Mouse (Mus musculus) MEL (cell line): Measurements from ENCODE around the gene Rasgef1b. TPM values are rescaled to one million over a fixed set of nuclear protein-coding genes. Genes with fewer than 3 reads are reported as not detected.

Source experiments
- DNase-seq: peaks from one replicate; pipeline ENCODE4 v3.0.0; 2011; ENCODE audit warnings: low read depth, low spot score
- H3K27ac ChIP-seq: 2 replicates; pipeline ENCODE4 v1.5.1; 2012; ENCODE audit warnings: low read depth, mild to moderate bottlenecking, control low read depth, low read length, moderate library complexity; ENCODE audit not compliant: control insufficient read depth
- H3K27me3 ChIP-seq, 2 experiments: fragments of 150-350 bp in 1 of 2; sonication (generic) in 1 of 2; 2 replicates each; pipeline ENCODE4 v1.6.1; 2012; ENCODE audit warnings: low read length in 2 of 2, mild to moderate bottlenecking in 2 of 2, improper control_type of control experiment in 1 of 2, moderate library complexity in 1 of 2; ENCODE audit not compliant: insufficient read depth in 2 of 2, control insufficient read depth in 1 of 2
- H3K36me3 ChIP-seq, 2 experiments: 2 replicates each; pipeline ENCODE4 v1.6.1; 2012 to 2014; ENCODE audit warnings: low read length in 2 of 2, improper control_type of control experiment in 1 of 2, inconsistent platforms in 1 of 2, mild to moderate bottlenecking in 1 of 2; ENCODE audit not compliant: insufficient read depth in 2 of 2, control insufficient read depth in 1 of 2
- H3K4me1 ChIP-seq, 2 experiments: fragments of 150-350 bp in 1 of 2; sonication (generic) in 1 of 2; 2 replicates each; pipeline ENCODE4 v1.6.1; 2012; ENCODE audit warnings: low read length in 2 of 2, improper control_type of control experiment in 1 of 2, mild to moderate bottlenecking in 1 of 2; ENCODE audit not compliant: insufficient read depth in 2 of 2, control insufficient read depth in 1 of 2
- H3K4me3 ChIP-seq, 2 experiments: fragments of 150-350 bp in 1 of 2; sonication (generic) in 1 of 2; 2 replicates each; pipeline ENCODE4 v1.5.1; 2012; ENCODE audit warnings: low read depth in 2 of 2, low read length in 2 of 2, mild to moderate bottlenecking in 2 of 2, moderate library complexity in 2 of 2, control low read depth in 1 of 2, improper control_type of control experiment in 1 of 2; ENCODE audit not compliant: control insufficient read depth in 1 of 2, insufficient read depth in 1 of 2
- H3K79me2 ChIP-seq: 2 replicates; pipeline ENCODE4 v1.6.1; 2012; ENCODE audit warnings: mild to moderate bottlenecking, low read length, moderate library complexity; ENCODE audit not compliant: control insufficient read depth, poor library complexity, insufficient read depth
- H3K9ac ChIP-seq: 2 replicates; pipeline ENCODE4 v1.6.1; 2012; ENCODE audit warnings: low read depth, mild to moderate bottlenecking, control low read depth, low read length, moderate library complexity; ENCODE audit not compliant: control insufficient read depth, poor library complexity, severe bottlenecking
- H3K9me3 ChIP-seq: fragments of 150-350 bp; sonication (generic); replicated peaks from 2 replicates; pipeline ENCODE4 v1.6.1; 2012; ENCODE audit warnings: mild to moderate bottlenecking, low read length, improper control_type of control experiment, moderate library complexity; ENCODE audit not compliant: insufficient read depth
- BHLHE40 ChIP-seq: IDR thresholded peaks from 2 replicates; pipeline ENCODE4 v1.6.1; 2012; ENCODE audit warnings: low read depth, mild to moderate bottlenecking, inconsistent platforms, low read length, improper control_type of control experiment, borderline replicate concordance
- CHD2 ChIP-seq: IDR thresholded peaks from 2 replicates; pipeline ENCODE4 v1.6.1; 2011; ENCODE audit warnings: low read length, improper control_type of control experiment
- CTCF ChIP-seq, 3 experiments: IDR thresholded peaks in 2 of 3; conservative IDR thresholded peaks in 1 of 3; 2 replicates each; pipeline ENCODE4 v1.5.1; 2011 to 2012; ENCODE audit warnings: low read length in 3 of 3, low read depth in 2 of 3, mild to moderate bottlenecking in 2 of 3, improper control_type of control experiment in 1 of 3, inconsistent platforms in 1 of 3, mixed read lengths in 1 of 3, moderate library complexity in 1 of 3; ENCODE audit not compliant: control insufficient read depth in 1 of 3, insufficient read depth in 1 of 3, poor library complexity in 1 of 3, severe bottlenecking in 1 of 3
- ELF1 ChIP-seq: IDR thresholded peaks from 2 replicates; pipeline ENCODE4 v1.6.1; 2014; ENCODE audit warnings: low read depth, mild to moderate bottlenecking, inconsistent platforms, low read length, improper control_type of control experiment, moderate library complexity
- EP300 ChIP-seq, 2 experiments: IDR thresholded peaks; 2 replicates each; pipeline ENCODE4 v1.6.1; 2011; ENCODE audit warnings: improper control_type of control experiment in 2 of 2, low read length in 2 of 2, low read depth in 1 of 2, mild to moderate bottlenecking in 1 of 2
- ETS1 ChIP-seq: IDR thresholded peaks from 2 replicates; pipeline ENCODE4 v1.6.1; 2012; ENCODE audit warnings: low read depth, mild to moderate bottlenecking, inconsistent platforms, low read length, improper control_type of control experiment, moderate library complexity
- GABPA ChIP-seq: IDR thresholded peaks from 2 replicates; pipeline ENCODE4 v1.6.1; 2012; ENCODE audit warnings: low read depth, mild to moderate bottlenecking, inconsistent platforms, low read length, improper control_type of control experiment, moderate library complexity
- KAT2A ChIP-seq: conservative IDR thresholded peaks from 2 replicates; pipeline ENCODE4 v1.6.1; 2012; ENCODE audit warnings: low read depth, low read length, improper control_type of control experiment, inconsistent platforms
- MAFK ChIP-seq: IDR thresholded peaks from 2 replicates; pipeline ENCODE4 v1.6.1; 2011; ENCODE audit warnings: low read depth, mild to moderate bottlenecking, low read length, improper control_type of control experiment, borderline replicate concordance
- MYC ChIP-seq: IDR thresholded peaks from 2 replicates; pipeline ENCODE4 v1.6.1; 2011; ENCODE audit warnings: low read depth, mild to moderate bottlenecking, low read length, improper control_type of control experiment, moderate library complexity
- NELFE ChIP-seq: IDR thresholded peaks from 2 replicates; pipeline ENCODE4 v1.6.1; 2011; ENCODE audit warnings: low read depth, low read length, improper control_type of control experiment
- POLR2A ChIP-seq, 2 experiments: IDR thresholded peaks; 2 replicates each; pipeline ENCODE4 v1.6.1; 2011 to 2012; ENCODE audit warnings: low read length in 2 of 2, mild to moderate bottlenecking in 2 of 2, control low read depth in 1 of 2, improper control_type of control experiment in 1 of 2, low read depth in 1 of 2, moderate library complexity in 1 of 2; ENCODE audit not compliant: control insufficient read depth in 1 of 2, insufficient read depth in 1 of 2, poor library complexity in 1 of 2
- POLR2AphosphoS5 ChIP-seq: IDR thresholded peaks from 2 replicates; pipeline ENCODE4 v1.6.1; 2012; ENCODE audit warnings: low read depth, borderline replicate concordance, mild to moderate bottlenecking, inconsistent platforms, low read length, moderate library complexity, mixed read lengths
- RAD21 ChIP-seq: IDR thresholded peaks from 2 replicates; pipeline ENCODE4 v1.6.1; 2011; ENCODE audit warnings: mild to moderate bottlenecking, low read depth, low read length, improper control_type of control experiment
- TAL1 ChIP-seq: IDR thresholded peaks from 2 replicates; pipeline ENCODE4 v1.6.1; 2012; ENCODE audit warnings: mild to moderate bottlenecking, inconsistent platforms, low read length, moderate library complexity, mixed read lengths
- TCF12 ChIP-seq: IDR thresholded peaks from 2 replicates; pipeline ENCODE4 v1.6.1; 2014; ENCODE audit warnings: low read depth, mild to moderate bottlenecking, inconsistent platforms, low read length, improper control_type of control experiment, moderate library complexity
- USF1 ChIP-seq: IDR thresholded peaks from 2 replicates; pipeline ENCODE4 v1.6.1; 2014; ENCODE audit warnings: low read depth, mild to moderate bottlenecking, inconsistent platforms, low read length, improper control_type of control experiment, moderate library complexity
- USF2 ChIP-seq, 2 experiments: IDR thresholded peaks; 2 replicates each; pipeline ENCODE4 v1.6.1; 2011 to 2012; ENCODE audit warnings: improper control_type of control experiment in 2 of 2, low read length in 2 of 2, borderline replicate concordance in 1 of 2, inconsistent platforms in 1 of 2, low read depth in 1 of 2, mild to moderate bottlenecking in 1 of 2; ENCODE audit not compliant: insufficient read depth in 1 of 2
- ZC3H11A ChIP-seq: IDR thresholded peaks from 2 replicates; pipeline ENCODE4 v1.6.1; 2012; ENCODE audit warnings: low read depth, mild to moderate bottlenecking, inconsistent platforms, low read length, improper control_type of control experiment
- ZKSCAN1 ChIP-seq: IDR thresholded peaks from 2 replicates; pipeline ENCODE4 v1.6.1; 2012; ENCODE audit warnings: low read depth, mild to moderate bottlenecking, inconsistent platforms, low read length, improper control_type of control experiment, moderate library complexity
- polyA plus RNA-seq, 2 experiments: library from polyadenylated mRNA; stranded (reverse) in 1 of 2; unstranded in 1 of 2; fragments of >175 nt in 1 of 2; fragments of >200 nt in 1 of 2; gene quantifications; 2 replicates each; pipeline versions ENCODE4 v1.2.1 to v1.2.4; 2012; ENCODE audit warnings: low replicate concordance in 2 of 2, low read depth in 1 of 2; ENCODE audit not compliant: insufficient read length in 2 of 2, insufficient read depth in 1 of 2, missing spikeins in 1 of 2
- total RNA-seq: library from RNA; depleted of rRNA; stranded (reverse); fragments of 300-350 nt; gene quantifications from 2 replicates; pipeline ENCODE4 v1.2.3, GENCODE M21; 2012

Rasgef1b gene
- total and polyA plus RNA-seq, 3 experiments: not detected

GRCm38 (mm10) chr5:99487009-99487858 is 241.6 kb downstream of the Rasgef1b start:
- TF ChIP-seq MAFK (no peak), ZC3H11A (no peak), POLR2A (IDR thresholded peaks at IDR 0.05; ENCODE audit: control insufficient read depth in 1 of 2, insufficient read depth in 1 of 2, low read depth in 1 of 2, low read length in 2 of 2, poor library complexity in 1 of 2) (no peak), TAL1 (no peak), POLR2AphosphoS5 (no peak), RAD21 (no peak), CTCF (IDR thresholded peaks at IDR 0.05 in 2 of 3, conservative IDR thresholded peaks at IDR 0.05 in 1 of 3; ENCODE audit: control insufficient read depth in 1 of 3, insufficient read depth in 1 of 3, low read depth in 2 of 3, low read length in 3 of 3, poor library complexity in 1 of 3, severe bottlenecking in 1 of 3) (no peak), TCF12 (no peak), ELF1 (no peak)

GRCm38 (mm10) chr5:99483162-99483561 is 245.7 kb downstream of the Rasgef1b start:
- H3K79me2 ChIP-seq: no peaks in the 10 kb centered on the region
- DNase-seq: no peak
- no peak overlapping the region for H3K9ac ChIP-seq
- TF ChIP-seq MAFK (no peak), TAL1 (no peak), ETS1 (no peak), MYC (no peak), GABPA (no peak), NELFE (no peak), CHD2 (no peak), ZKSCAN1 (no peak), KAT2A (no peak), USF1 (no peak), USF2 (IDR thresholded peaks at IDR 0.05; ENCODE audit: borderline replicate concordance in 1 of 2, insufficient read depth in 1 of 2, low read depth in 1 of 2, low read length in 2 of 2) (no peak), RAD21 (no peak), EP300 (IDR thresholded peaks at IDR 0.05; ENCODE audit: low read depth in 1 of 2, low read length in 2 of 2) (no peak), BHLHE40 (no peak), ELF1 (no peak)
- H3K36me3 ChIP-seq: no peaks in the 10 kb centered on the region
- H3K4me1 ChIP-seq: no peaks in the 10 kb centered on the region
- H3K4me3 ChIP-seq: no peak overlapping the region
- H3K27me3 ChIP-seq: no peaks in the 10 kb centered on the region
- H3K9me3 ChIP-seq: no peaks in the 10 kb centered on the region
- no peak overlapping the region for H3K27ac ChIP-seq

More at GRCm38 (mm10) chr5:99487009-99487858, 241.6 kb downstream of the Rasgef1b start:
- no peak overlapping the region for H3K4me3 ChIP-seq
- no peaks in the 10 kb centered on the region for H3K36me3 ChIP-seq
- H3K79me2 ChIP-seq: no peaks in the 10 kb centered on the region
- DNase-seq: no peak
- H3K4me1 ChIP-seq: no peaks in the 10 kb centered on the region
- no peaks in the 10 kb centered on the region for H3K9me3 ChIP-seq
- H3K27ac ChIP-seq: no peak overlapping the region
- no peak overlapping the region for H3K9ac ChIP-seq
- H3K27me3 ChIP-seq: no peaks in the 10 kb centered on the region
